Mouse (Mus musculus) stomach, embryonic 14.5 days (tissue): ENCODE measurements around the gene Ltf. TPM values are rescaled to one million over a fixed set of nuclear protein-coding genes. Genes with fewer than 3 reads are reported as not detected.

Experiments
- ATAC-seq: fragments of 200-750 bp; cut with Nextera tagmentation; 2 replicates; pipeline ENCODE4 v1.8.0; 2017; ENCODE audit warnings: low read depth, moderate TSS enrichment; ENCODE audit not compliant: insufficient number of reproducible peaks, insufficient read depth, low FRiP score
- H3K27ac ChIP-seq: fragments of 300-500 bp; sonication (generic); 2 replicates; pipeline ENCODE4 v1.5.1; 2014; ENCODE audit warnings: mild to moderate bottlenecking, low read length, moderate library complexity, mixed read lengths
- H3K27me3 ChIP-seq: fragments of 300-500 bp; sonication (generic); 2 replicates; pipeline ENCODE4 v1.6.1; 2014; ENCODE audit warnings: low read length, control low read depth, mixed read lengths; ENCODE audit not compliant: control insufficient read depth, insufficient read depth
- H3K36me3 ChIP-seq: fragments of 300-500 bp; sonication (generic); 2 replicates; pipeline ENCODE4 v1.6.1; 2014; ENCODE audit warnings: mild to moderate bottlenecking, control low read depth, low read length, moderate library complexity, mixed read lengths; ENCODE audit not compliant: control insufficient read depth, insufficient read depth
- H3K4me1 ChIP-seq: fragments of 300-500 bp; sonication (generic); 2 replicates; pipeline ENCODE4 v1.6.1; 2014; ENCODE audit warnings: low read length, control low read depth, mixed read lengths; ENCODE audit not compliant: control insufficient read depth, insufficient read depth
- H3K4me2 ChIP-seq: fragments of 300-500 bp; sonication (generic); replicated peaks from 2 replicates; pipeline ENCODE4 v1.6.1; 2014; ENCODE audit warnings: low read depth, low read length, control low read depth
- H3K4me3 ChIP-seq: fragments of 300-500 bp; sonication (generic); 2 replicates; pipeline ENCODE4 v1.5.1; 2014; ENCODE audit warnings: low read depth, low read length, control low read depth
- H3K9ac ChIP-seq: fragments of 300-500 bp; sonication (generic); replicated peaks from 2 replicates; pipeline ENCODE4 v1.6.1; 2014; ENCODE audit warnings: low read depth, mild to moderate bottlenecking, control low read depth, low read length, moderate library complexity, mixed read lengths
- H3K9me3 ChIP-seq: fragments of 300-500 bp; sonication (generic); 2 replicates; pipeline ENCODE4 v1.6.1; 2016; ENCODE audit warnings: low read depth, low read length, control low read depth; ENCODE audit not compliant: control insufficient read depth
- WGBS: fragments of 180-500 bp; shearing (Covaris S2); extraction: QIAGEN DNeasy Blood & Tissue Kit; methylation state at CpG from one replicate; pipeline ENCODE4 v1.1.7; 2014; 5-methylcytosine and 5-hydroxymethylcytosine counted together
- polyA plus RNA-seq: library from polyadenylated mRNA; unstranded; fragments of >200 nt; fragmentation: Nextera tagmentation; extraction: Ambion mirVana; gene quantifications from 2 replicates; pipeline ENCODE4 v1.2.1, GENCODE M21; 2014

Ltf gene
- 2.2 and 3.1 TPM in 2 replicates for polyA plus RNA-seq

DNA sequence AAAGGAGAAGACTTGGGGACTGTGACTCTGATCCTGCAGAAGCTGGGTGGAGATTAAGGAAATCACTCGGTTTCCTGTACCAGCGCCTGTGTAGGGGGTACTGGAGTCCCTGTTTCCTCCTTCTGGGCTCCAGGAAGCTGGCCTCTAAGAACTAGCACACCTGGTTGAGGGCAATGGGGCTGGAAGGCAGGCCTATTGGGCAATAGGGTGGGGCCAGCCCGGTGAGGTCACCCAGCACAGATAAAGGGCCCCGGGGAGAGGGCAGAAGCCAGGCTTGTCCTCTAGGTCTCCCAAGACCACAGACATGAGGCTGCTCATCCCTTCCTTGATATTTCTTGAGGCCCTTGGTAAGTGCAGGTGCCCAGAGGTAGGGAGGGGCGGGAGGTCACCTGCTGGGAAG is at the start of gene Ltf:
Gene Ltf (plus strand): TSS at position 250 of the 400 bp plus-strand sequence.
- Histone ChIP-seq H3K27ac (no peak within 1 kb of the TSS), H3K4me3 (no peak within 1 kb of the TSS), H3K4me2 (no peak within 1 kb of the TSS), H3K36me3 (no peaks in the 10 kb centered on the region), H3K27me3 (no peaks in the 10 kb centered on the region), H3K9me3 (no peaks in the 10 kb centered on the region), H3K4me1 (no peaks in the 10 kb centered on the region), H3K9ac (no peak within 1 kb of the TSS)
- WGBS: 80% methylated on average over 5 of the region's 5 CpGs
- no peak for ATAC-seq

DNA sequence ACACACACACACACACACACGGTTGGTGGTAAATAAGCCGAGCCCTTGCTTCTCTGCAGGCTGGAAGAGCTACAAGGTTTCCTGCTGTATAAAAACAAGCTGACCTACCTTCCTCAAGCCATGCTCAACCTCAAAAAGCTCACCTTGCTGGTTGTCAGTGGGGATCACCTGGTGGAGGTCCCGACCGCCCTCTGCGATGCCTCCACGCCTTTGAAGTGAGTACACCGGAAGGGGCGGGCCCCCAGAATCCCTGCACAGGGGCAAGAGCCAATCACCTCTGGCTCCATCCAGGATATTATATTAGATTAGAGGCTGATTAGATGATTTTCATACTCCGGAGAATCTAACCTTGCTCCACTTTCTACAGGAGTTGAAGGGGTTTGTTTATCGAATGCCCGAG is 39.7 kb upstream of the Ltf start:
- Histone ChIP-seq H3K9ac (no peak overlapping the region), H3K27me3 (no peaks in the 10 kb centered on the region), H3K27ac (no peak overlapping the region), H3K4me3 (no peak overlapping the region), H3K9me3 (no peaks in the 10 kb centered on the region), H3K4me1 (no peaks in the 10 kb centered on the region), H3K4me2 (no peak overlapping the region), H3K36me3 (no peaks in the 10 kb centered on the region)
- 90% methylated on average over 11 of the region's 11 CpGs for WGBS
- no peak for ATAC-seq

DNA sequence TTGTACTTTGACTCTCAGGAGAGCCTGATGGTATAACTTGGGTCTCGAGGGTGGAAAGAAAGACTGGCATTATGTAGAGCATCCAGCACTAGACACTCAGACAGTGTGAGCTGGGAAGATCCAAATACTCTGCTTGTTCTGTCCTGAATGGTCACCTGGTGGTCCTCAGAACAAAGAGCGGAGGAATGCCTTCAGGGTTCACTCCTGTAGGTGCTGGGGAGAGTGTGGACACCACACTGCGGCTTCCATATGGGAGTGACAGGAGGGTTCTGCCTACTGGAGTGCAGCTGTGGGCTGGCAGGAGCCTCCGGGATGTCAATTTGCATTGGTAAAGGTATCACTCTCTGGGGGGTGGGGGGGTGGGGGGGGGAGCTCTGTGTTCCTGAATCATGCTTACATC is 36.7 kb upstream of the Ltf start:
- Histone ChIP-seq H3K9ac (no peak overlapping the region), H3K27ac (no peak overlapping the region), H3K36me3 (no peaks in the 10 kb centered on the region), H3K27me3 (no peaks in the 10 kb centered on the region), H3K4me3 (no peak overlapping the region), H3K9me3 (no peaks in the 10 kb centered on the region), H3K4me1 (no peaks in the 10 kb centered on the region), H3K4me2 (no peak overlapping the region)
- ATAC-seq: no peak
- 59% methylated on average over 4 of the region's 4 CpGs for WGBS

DNA sequence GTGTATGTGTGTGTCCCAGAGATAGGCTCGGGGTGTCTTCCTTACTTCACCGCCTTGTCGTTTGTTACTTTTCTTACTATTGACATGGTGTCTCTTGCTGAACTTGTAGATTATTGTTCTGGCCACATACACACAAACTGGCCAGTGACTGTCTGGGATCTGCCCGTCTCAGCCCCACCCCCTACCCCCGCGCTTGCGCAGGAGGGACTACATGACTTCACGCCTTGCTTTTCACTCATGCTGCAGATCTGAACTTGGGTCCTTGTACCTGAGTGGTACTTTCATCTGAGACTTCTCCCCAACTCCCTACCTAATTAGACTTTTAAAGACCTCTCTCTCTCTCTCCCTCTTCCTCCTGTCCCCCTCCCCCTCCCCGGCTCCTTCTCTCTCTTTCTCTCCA is 35.0 kb upstream of the Ltf start:
- Histone ChIP-seq H3K27ac (no peak overlapping the region), H3K4me3 (no peak overlapping the region), H3K36me3 (no peaks in the 10 kb centered on the region), H3K4me2 (no peak overlapping the region), H3K27me3 (no peaks in the 10 kb centered on the region), H3K9me3 (no peaks in the 10 kb centered on the region), H3K9ac (no peak overlapping the region), H3K4me1 (no peaks in the 10 kb centered on the region)
- ATAC-seq: no peak
- 94% methylated on average over 9 of the region's 9 CpGs for WGBS

DNA sequence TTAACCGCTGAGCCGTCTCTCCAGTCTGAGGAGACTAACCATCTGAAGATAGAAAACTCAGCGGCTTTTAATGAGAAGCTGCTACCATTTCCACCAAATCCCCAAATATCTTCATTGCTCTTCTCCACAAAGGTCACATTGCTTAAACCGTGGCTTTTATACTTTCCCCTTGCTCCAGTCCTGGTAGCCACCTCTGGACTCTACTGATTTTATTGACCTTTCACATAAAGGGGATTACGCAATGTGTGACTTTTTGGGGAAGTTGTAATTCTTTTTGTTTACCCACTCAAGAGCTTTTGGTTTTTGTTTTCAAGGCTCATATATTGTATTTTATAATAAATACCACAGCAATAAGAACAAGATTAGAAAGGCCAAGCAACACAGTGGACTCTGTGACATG is 33.5 kb upstream of the Ltf start:
- H3K27me3 ChIP-seq: no peaks in the 10 kb centered on the region
- H3K27ac ChIP-seq: no peak overlapping the region
- WGBS: 95% methylated on average over 5 of the region's 5 CpGs
- no peak overlapping the region for H3K4me3 ChIP-seq
- H3K9me3 ChIP-seq: no peaks in the 10 kb centered on the region
- no peak overlapping the region for H3K4me2 ChIP-seq
- no peak overlapping the region for H3K9ac ChIP-seq
- no peak for ATAC-seq
- no peaks in the 10 kb centered on the region for H3K36me3 ChIP-seq
- H3K4me1 ChIP-seq: no peaks in the 10 kb centered on the region

DNA sequence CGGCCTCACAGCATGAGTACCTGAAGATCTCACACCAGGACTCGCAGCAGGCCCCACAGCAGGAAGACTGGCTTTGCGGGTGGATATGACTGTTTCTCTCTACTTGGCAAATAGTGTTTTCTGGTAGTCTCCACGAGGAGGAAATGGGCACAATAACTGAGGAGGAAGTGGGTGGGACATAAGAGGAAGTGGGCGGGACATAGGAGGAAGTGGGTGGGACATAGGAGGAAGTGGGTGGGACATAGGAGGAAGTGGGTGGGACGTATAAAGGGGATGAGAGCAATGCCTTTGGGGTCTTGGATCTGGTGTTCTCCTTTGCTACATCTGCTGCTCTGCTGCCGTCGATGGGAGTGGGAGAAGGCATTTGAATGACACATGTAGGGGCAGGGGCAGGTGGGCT is 33.1 kb upstream of the Ltf start:
- no peaks in the 10 kb centered on the region for H3K9me3 ChIP-seq
- no peak overlapping the region for H3K9ac ChIP-seq
- H3K4me1 ChIP-seq: no peaks in the 10 kb centered on the region
- H3K36me3 ChIP-seq: no peaks in the 10 kb centered on the region
- H3K27me3 ChIP-seq: no peaks in the 10 kb centered on the region
- H3K4me2 ChIP-seq: no peak overlapping the region
- no peak for ATAC-seq
- WGBS: 89% methylated on average over 8 of the region's 8 CpGs
- no peak overlapping the region for H3K4me3 ChIP-seq
- H3K27ac ChIP-seq: no peak overlapping the region

DNA sequence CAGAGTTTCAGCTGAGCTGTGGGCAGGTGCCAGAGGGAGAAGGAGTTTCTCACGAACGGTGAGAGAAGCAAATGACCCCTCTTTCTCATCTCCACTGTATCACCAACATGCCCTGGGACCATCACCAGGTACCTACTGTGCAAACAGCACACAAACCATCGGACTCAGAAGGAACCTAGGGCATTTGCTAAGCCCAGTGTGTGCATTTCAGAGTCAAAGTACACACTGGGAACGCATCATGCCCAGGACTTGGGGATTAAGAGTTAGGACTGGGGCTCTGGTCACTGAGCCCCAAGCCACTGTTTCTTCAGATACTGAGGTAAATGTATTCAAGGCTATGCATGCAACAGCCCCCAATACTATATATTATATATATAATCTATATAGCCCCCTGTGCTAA is 31.7 kb upstream of the Ltf start:
- H3K27me3 ChIP-seq: no peaks in the 10 kb centered on the region
- H3K4me3 ChIP-seq: no peak overlapping the region
- H3K36me3 ChIP-seq: no peaks in the 10 kb centered on the region
- ATAC-seq: no peak
- H3K4me1 ChIP-seq: no peaks in the 10 kb centered on the region
- no peak overlapping the region for H3K27ac ChIP-seq
- no peak overlapping the region for H3K4me2 ChIP-seq
- no peaks in the 10 kb centered on the region for H3K9me3 ChIP-seq
- H3K9ac ChIP-seq: no peak overlapping the region
- 62% methylated on average over 4 of the region's 4 CpGs for WGBS

DNA sequence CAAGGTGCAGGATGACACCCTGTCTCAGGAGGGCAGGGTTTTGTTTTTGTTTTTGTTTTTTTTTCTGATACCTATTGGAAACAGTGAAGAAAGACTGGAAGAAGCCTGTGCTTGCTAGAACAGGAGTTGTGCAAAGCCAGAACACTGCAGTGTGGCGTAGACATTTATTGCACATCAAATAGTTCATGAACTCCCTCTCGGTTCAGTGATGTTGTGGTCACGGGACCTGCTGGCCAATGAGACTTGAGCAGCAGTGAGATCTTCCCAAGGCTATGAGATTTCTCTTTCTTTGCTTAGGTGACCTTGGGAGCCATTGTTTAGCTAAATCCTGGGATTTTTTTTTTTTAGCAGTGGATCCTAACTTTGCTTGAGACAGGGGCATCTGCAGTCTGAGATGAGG is 31.0 kb upstream of the Ltf start:
- Histone ChIP-seq H3K27me3 (no peaks in the 10 kb centered on the region), H3K4me1 (no peaks in the 10 kb centered on the region), H3K9me3 (no peaks in the 10 kb centered on the region), H3K9ac (no peak overlapping the region), H3K27ac (no peak overlapping the region), H3K4me2 (no peak overlapping the region), H3K4me3 (no peak overlapping the region), H3K36me3 (no peaks in the 10 kb centered on the region)
- WGBS: 69% methylated on average over 3 of the region's 3 CpGs
- ATAC-seq: no peak

DNA sequence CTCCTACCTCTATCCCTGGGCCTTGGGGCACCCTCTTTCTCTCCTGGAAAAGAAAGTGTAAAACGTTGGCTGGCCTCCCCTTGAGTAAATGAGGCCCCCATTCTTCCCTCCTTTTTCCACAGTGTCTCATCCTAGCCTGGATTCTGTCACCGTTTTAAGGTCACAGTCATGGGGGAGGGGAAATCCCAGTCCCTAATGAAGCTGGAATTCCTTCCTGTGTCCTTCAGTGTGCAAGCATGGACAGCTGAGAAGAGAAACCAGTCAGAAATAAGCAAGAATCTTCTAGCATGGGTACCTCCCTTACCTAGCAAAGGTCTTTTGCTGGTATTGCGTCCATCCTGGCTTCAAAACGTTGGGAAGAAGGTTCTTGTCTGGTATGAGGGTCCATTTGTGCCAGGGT is 29.9 kb upstream of the Ltf start:
- no peak overlapping the region for H3K4me3 ChIP-seq
- H3K36me3 ChIP-seq: no peaks in the 10 kb centered on the region
- H3K9me3 ChIP-seq: no peaks in the 10 kb centered on the region
- no peak overlapping the region for H3K27ac ChIP-seq
- no peak overlapping the region for H3K9ac ChIP-seq
- no peak overlapping the region for H3K4me2 ChIP-seq
- ATAC-seq: no peak
- no peaks in the 10 kb centered on the region for H3K4me1 ChIP-seq
- no peaks in the 10 kb centered on the region for H3K27me3 ChIP-seq
- 59% methylated on average over 4 of the region's 4 CpGs for WGBS
